Mouse (Mus musculus): Measurements from ENCODE around the gene Kprp.
"Not testable (repeated sequence)": the region's sequence is repeated elsewhere in the genome, so short reads cannot be mapped to it uniquely, and the experiment has no call there.

The Kprp gene

GRCm38 (mm10) chr3:92827108-92827507 lies at the start of gene Kprp:
Kprp (minus strand) TSS chr3:92827247.
- no peak for DNase-seq (ENCODE audit: low spot score)

DNA sequence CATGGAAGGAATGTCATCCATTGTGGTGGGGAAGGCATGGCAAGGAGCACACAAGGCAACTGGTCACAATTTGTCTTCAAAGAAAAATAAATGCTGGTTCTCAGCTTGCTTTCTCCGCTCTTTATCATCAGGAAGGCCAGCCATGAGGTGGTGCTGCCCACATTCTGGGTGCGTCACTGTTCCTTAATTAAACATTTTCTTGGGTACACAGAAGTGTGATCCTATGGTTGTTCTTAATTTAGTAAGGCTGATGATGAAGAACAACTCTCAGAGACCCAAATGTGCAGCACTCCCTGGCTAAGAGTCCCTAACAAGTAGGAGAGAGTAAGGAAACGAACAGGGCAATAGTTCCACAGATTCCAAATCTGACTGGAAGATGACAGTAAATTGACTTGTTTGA lies 47.1 kb upstream of the Kprp start:
- no peak for DNase-seq (ENCODE audit: low spot score)

- DNase-seq (ENCODE audit: low spot score) = no peak
Measured at GRCm38 (mm10) chr3:92870116-92870515, 43.1 kb upstream of the Kprp start, which contains the start of gene 2310050C09Rik. 2310050C09Rik (minus strand) TSS chr3:92870216.

DNA sequence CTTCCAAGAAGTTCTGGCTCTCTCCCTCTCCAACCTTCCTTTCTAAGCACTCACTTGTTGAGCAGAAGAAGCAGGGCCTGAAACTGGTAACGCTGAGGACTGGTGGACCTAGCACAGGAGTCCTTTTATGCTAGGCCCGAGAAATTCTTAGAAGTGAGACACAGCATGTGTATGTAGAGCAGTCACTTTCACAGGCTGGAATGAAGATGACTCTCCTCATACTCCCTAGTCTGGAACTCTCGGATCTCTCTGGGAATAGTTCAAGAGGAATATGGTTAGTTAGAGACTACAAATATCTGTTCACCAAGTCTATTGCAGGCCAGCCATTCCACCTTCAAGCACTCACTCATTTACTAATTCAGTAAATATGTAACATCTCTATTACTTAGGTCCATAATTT lies 24.1 kb upstream of the Kprp start, which contains the start of gene Lce1l:
Gene Lce1l, minus strand, starts transcription at position 101 of the 400 bp plus-strand sequence.
- no peak for DNase-seq (ENCODE audit: low spot score)

DNA sequence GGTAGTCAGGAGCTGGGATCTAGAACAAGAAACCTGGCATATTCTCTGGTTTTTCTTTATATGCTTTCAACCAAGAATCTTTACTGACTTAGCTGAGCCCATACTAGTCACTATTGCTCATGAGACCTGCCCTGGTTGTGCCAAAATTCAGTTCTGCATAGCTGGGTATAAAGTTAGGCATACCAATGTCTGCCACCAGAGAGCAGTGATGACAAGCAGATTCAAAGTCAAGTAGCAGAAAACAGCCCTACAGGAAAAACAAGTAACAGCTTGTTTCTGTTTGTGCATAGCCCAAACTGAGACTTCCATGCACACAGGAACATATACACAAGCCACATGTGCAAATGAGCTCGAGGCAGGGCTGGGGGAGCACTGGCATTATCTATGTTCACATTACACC lies 1.2 kb downstream of the Kprp start:
- DNase-seq (ENCODE audit: low spot score) = no peak

- not testable (repeated sequence) for DNase-seq (ENCODE audit: low spot score)
Measured at GRCm38 (mm10) chr3:92816036-92816435, 11.0 kb downstream of the Kprp start.

DNA sequence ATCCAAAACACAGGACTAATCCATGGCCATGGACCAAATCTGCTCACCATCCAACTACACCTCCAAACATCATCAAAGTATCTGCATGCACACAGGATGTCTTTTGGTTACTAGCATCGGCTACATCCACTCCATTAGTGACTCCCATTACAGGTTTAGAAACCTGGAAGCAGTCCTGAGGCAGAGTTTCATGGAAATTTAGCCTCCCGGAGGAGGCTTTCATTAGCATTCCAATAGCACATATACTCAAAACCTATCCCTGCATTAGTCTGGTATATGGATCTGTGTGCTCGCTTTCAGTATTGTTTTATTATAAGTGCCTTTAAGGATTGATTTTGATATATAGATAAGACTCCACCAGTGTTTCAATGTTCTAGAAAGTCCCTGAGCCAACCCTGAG lies 11.5 kb downstream of the Kprp start:
- no peak for DNase-seq (ENCODE audit: low spot score)

- no peak for DNase-seq (ENCODE audit: low spot score)
Measured at GRCm38 (mm10) chr3:92807791-92808190, 19.3 kb downstream of the Kprp start, which contains the start of gene Lce1k. Lce1k (minus strand) TSS chr3:92807891.

GRCm38 (mm10) chr3:92790414-92790813 lies 36.6 kb downstream of the Kprp start, which contains the start of gene Lce1j:
Lce1j (minus strand) TSS chr3:92790514.
- DNase-seq (ENCODE audit: low spot score) = no peak

GRCm38 (mm10) chr3:92778799-92779198 lies 48.2 kb downstream of the Kprp start, which contains the start of gene Lce1i:
Lce1i (minus strand) TSS chr3:92778899.
- no peak for DNase-seq (ENCODE audit: low spot score)

All from urinary bladder, postnatal 14 days (tissue).